Mouse (Mus musculus): Measurements from ENCODE around the gene Lmbrd1.
"Not testable (repeated sequence)": the region's sequence is repeated elsewhere in the genome, so short reads cannot be mapped to it uniquely, and the experiment has no call there.

The Lmbrd1 gene

DNA sequence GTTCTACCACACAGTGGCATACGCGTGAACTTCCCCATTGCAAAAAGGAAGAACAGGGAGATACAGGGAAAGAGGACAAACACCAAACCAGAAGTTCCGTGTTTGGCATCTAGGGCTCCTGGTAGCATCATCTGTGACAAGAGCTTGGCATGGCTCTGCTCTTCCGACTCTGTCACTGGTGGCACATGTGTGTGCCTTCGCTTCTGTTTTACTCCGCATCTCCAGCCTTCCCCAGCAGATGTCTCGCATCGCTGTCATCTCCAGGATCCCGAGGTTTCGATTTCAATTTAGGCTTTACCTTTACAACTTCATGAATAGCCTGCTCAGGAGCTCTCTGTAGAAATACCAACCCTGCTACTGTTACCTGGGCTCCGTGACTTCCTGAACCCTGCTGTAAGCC is 51.4 kb downstream of the Lmbrd1 start:
- DNase-seq: no peak

DNA sequence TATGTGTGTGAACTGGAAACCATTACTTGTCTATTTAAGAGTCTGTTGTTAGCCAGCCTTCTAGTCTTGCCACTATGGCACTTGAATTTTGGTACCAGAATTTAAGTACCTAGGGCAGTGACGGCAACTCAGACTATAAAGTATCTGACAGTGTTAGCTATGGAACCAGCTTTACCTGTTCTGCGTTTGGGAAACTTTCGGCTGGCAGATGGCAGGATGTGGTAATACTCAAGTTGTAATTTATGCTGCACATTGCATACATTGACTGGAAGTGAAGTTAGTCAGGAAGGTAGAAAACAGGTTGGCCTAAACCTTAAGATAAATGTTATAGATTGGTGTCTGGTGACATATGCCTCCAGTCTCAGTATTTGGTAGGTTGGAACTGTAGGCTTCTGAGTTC is 53.9 kb downstream of the Lmbrd1 start:
- DNase-seq: no peak

DNA sequence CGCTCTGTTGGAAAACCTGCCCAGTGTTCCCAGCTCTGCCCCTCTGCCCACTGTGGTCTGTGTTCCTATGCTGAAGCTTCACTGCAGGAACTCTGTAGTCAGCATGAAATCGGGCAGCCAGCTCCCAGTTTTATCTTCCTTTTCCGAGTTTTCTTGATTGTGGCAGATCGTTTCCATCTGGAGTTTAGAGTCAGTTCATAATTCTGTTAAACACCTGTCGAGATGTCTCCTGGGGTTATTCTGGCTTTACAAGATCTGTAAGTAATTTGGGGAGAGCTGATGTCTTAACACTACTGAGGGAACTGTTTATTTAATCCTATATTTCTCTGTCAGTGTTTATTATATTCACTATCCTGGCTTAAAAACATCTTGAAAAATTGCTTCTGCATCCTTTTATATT is 56.4 kb downstream of the Lmbrd1 start:
- DNase-seq: no peak

DNA sequence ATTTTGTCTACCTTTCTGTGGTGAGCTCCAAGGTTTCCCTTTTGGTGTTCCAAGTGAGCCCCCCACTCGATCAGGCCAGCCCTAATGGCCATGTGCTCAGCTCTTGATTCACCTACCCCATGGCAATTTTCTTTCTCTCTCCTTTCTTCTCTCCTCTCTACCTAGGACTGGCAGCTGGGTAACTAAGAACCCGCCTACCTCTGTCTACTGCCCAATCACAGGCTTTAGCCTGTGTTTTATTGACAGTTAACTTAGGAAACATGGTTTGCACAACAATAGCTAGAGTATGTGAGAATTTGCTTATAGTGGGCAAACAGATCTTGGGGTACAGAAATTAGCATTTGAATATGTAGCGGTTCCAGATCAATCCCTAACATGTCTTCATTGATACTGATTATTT is 62.5 kb downstream of the Lmbrd1 start:
- no peak for DNase-seq

DNA sequence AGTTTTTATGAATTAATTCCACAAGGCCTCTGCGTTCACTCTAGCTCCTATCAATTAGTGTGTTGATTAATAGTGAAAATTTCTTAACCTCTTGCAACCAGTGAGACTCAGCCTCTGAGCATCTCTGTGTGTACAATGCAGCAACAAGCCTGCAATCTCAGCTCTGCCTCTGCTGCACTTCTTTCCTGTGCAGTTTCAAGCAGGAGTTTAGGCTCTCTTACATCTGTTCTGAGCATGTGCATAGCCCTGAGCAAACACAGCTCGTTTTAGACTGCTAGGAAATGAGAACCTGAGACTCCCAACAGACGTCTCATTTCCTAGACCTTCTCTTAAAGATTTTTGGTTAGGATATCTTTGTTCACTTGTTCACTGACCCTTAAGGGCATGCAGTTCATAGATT is 63.1 kb downstream of the Lmbrd1 start:
- DNase-seq: no peak

DNA sequence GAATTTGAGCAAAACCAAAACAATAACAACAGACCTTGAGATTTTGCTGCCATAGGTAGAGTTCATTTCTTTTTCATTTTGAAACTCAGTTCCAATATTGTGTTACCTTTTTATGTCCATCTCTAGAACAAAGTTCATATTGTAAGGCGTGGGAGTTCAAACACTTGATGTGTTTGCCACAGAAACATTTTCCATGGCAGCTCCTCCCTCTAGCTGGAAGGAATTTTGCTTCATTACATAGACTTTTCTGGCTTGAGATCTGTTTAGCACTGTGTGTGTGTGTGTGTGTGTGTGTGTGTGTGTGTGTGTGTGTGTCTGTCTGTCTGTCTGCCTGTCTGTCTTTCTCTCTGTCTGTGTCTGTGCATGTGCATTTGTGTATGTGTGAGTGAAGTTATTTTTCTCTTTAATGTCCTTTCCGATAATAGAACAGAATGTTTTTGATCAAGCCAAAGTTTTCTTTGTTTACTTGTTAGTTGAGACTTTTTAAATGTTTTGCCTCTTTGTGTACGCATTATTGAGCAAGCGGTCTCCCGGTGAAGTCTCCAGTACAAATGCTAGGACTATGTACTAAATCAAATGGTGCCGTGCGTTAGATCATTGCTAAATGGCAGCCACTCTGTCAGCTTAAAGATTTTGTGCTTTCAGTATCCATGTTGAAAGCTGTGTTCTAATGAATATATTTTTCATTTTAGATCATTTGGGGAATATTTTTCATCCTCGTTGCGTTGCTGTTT is 64.9 kb downstream of the Lmbrd1 start:
- DNase-seq: no peak

DNA sequence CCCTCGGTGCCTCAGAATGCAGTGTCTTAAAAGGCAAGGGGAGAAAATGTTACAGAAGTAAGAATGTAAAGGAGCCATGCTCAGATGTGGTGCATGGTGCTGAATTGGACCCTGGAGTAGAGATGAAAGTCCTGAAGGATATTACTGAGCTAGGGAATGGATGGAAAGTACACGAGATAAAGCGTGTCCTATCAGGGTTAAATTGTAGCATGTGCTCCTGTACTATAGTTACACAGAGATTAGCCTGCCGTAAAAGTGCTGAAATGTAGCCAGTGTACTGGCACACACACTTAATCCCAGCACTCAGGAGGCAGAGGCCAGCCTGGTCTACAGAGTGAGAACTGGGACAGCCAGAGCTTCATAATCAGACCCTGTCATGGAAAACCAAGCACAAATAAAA is 74.3 kb downstream of the Lmbrd1 start:
- DNase-seq: no peak

DNA sequence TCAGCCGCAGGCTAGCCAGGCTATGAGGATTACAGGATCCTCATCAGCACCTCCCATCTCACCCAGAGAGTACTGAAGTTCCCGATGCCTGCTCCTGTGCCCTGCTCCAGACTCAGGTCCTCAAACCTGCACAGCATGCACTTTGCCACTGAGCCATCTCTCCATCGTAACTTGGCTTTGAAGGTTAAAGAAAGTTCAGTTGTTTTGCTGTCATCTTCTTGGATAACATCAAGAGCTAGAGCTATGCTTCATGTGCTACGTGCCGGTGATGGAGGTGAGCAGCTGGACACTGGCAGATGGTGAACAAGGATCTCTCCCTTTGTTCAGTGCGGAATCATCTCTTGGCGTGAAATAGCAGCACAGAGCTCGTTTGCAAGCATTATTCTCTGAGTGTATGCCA is 80.1 kb downstream of the Lmbrd1 start:
- no peak for DNase-seq

DNA sequence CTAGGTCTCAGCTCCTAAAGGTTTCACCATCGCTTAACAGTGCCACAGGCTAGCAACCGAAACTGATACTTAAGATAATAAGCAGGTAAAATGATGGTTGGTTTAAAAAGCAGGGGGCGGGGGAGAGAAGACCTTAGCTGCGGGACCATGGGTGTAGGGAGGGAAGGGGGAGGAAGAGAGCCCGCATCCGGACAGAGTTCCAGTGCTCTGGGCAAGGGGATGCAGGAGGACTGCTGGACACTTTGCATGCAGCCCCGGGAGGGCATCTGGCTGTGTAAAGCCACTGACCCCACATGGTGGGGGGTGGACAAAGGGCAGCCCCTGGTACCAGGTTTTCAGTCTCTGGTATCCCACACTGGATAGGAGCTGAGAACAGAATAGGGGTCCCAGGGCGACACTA is 88.0 kb downstream of the Lmbrd1 start:
- DNase-seq: no peak

DNA sequence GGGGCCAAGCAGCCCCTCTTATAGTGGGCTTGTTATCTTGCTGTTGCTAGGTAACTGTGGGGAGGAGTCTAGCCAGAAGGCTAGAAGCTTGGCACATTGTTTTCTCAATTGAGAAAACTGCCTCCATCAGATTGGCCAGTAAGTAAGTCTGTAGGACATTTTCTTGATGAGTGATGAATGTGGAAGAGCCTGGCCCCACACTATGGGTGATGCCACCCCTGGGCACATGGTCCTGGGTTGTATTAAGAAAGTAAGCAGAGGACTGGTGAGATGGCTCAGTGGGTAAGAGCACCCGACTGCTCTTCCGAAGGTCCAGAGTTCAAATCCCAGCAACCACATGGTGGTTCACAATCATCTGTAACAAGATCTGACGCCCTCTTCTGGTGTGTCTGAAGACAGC is 88.8 kb downstream of the Lmbrd1 start:
- DNase-seq: not testable (repeated sequence)

DNA sequence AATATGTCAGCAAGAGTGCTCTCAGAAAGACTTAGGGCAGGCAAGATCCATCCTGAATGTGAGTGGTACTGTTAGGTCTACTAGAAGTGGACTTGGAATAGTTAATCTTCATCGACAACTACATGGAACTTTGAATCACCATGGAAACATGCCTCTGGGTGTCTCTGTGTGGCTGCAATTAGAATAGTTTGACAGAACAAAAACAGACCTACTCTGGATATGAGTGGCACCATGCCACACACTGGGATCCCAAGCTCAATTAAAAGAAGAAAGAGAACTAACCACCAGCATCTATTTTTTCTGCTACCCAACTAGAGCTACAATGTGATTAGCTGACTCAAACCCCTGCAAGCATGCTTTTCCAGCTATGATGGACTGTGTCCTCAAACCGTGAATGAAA is 95.2 kb downstream of the Lmbrd1 start:
- no peak for DNase-seq

DNA sequence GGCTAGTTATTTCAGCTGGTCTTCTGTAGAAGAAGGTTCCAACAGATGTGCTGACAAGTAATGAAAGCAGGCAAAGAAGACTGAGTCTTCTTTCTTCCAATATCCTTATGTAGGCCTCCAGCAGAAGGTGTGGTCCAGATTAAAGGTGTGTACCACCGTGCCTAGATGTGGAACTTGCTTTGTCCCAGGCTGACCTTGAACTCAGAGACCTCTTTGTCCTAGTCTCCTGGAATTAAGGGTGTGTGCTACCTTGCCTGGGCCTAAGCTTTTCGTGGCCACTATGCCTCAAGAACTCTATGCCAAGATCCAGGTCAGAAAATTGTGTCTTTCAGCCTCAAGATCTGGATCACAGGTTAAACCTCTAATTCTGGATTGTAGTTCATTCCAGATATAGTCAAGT is 98.1 kb downstream of the Lmbrd1 start:
- no peak for DNase-seq

DNA sequence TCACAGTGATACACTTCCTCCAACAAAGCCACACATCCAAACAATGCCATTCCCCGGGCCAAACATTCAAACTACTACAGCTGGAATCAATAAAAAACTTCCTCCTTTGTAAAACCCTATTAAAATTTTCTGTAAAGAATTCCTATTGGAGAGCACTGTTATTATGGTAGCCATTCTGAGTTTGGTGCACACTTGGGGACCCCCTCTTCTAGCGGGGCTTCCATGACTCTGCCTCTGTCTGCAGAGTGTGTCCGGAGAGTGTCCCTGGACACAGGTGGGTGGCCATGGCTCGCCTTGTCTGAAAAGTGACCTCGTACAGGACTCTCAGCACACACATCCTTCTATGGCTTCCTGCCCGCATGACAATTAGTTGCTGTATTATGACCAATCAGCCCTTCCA is 114.7 kb downstream of the Lmbrd1 start:
- no peak for DNase-seq

DNA sequence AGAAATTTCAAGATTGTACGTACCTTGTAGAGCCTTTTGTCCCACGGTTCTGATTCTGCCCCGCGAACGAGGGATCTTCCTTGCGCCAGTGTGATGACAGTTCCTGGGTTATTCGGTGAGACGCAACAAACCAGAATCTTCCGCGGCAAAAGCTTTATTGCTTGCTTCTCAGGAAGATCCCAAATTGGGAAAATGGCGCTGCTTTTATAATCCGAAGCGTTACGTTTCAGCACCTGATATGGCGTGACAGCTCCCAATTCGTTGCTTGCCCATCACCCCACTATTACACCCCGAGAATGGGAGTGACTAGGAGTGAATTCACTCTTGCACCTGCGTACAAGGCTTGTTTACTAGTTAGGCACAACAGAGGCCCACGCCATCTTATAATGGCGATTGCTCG is 129.5 kb downstream of the Lmbrd1 start:
- not testable (repeated sequence) for DNase-seq
